Mouse (Mus musculus) limb, embryonic 14.5 days (tissue): ENCODE results near the gene Ykt6. TPM values are rescaled to one million over a fixed set of nuclear protein-coding genes. Genes with fewer than 3 reads are reported as not detected.

ENCODE experiments used
- ATAC-seq: fragments of 200-750 bp; cut with Nextera tagmentation; 2 replicates; pipeline ENCODE4 v1.8.0; 2017; ENCODE audit warnings: low read depth, moderate number of reproducible peaks, moderate TSS enrichment; ENCODE audit not compliant: low FRiP score
- DNase-seq: peaks from one replicate; pipeline ENCODE4 v3.0.0-alpha.2; 2015; ENCODE audit warnings: low spot score
- H3K27ac ChIP-seq: fragments of 300-500 bp; sonication (generic); replicated peaks from 2 replicates; pipeline ENCODE4 v1.5.1; 2014; ENCODE audit warnings: low read depth, mild to moderate bottlenecking, low read length, moderate library complexity, mixed read lengths
- H3K27me3 ChIP-seq: fragments of 300-500 bp; sonication (generic); 2 replicates; pipeline ENCODE4 v1.6.1; 2014; ENCODE audit warnings: low read length, mixed read lengths; ENCODE audit not compliant: control insufficient read depth, insufficient read depth
- H3K36me3 ChIP-seq: fragments of 300-500 bp; sonication (generic); 2 replicates; pipeline ENCODE4 v1.6.1; 2014; ENCODE audit warnings: mild to moderate bottlenecking, low read length, moderate library complexity, mixed read lengths; ENCODE audit not compliant: control insufficient read depth, insufficient read depth
- H3K4me1 ChIP-seq: fragments of 300-500 bp; sonication (generic); 2 replicates; pipeline ENCODE4 v1.6.1; 2014; ENCODE audit warnings: antibody characterized with exemption, low read length, mixed read lengths; ENCODE audit not compliant: control insufficient read depth, insufficient read depth
- H3K4me2 ChIP-seq: fragments of 300-500 bp; sonication (generic); replicated peaks from 2 replicates; pipeline ENCODE4 v1.6.1; 2014; ENCODE audit warnings: low read depth, mild to moderate bottlenecking, low read length, moderate library complexity; ENCODE audit not compliant: severe bottlenecking
- H3K4me3 ChIP-seq: fragments of 300-500 bp; sonication (generic); replicated peaks from 2 replicates; pipeline ENCODE4 v1.5.1; 2014; ENCODE audit warnings: low read length
- H3K9ac ChIP-seq: fragments of 300-500 bp; sonication (generic); 2 replicates; pipeline ENCODE4 v1.6.1; 2014; ENCODE audit warnings: mild to moderate bottlenecking, low read depth, low read length, moderate library complexity; ENCODE audit not compliant: severe bottlenecking
- H3K9me3 ChIP-seq: fragments of 300-500 bp; sonication (generic); 2 replicates; pipeline ENCODE4 v1.6.1; 2016; ENCODE audit warnings: low read length; ENCODE audit not compliant: control insufficient read depth
- POLR2A ChIP-seq: fragments of 200-500 bp; IDR thresholded peaks from 2 replicates; pipeline ENCODE4 v1.8.0; 2012; ENCODE audit warnings: inconsistent platforms, mild to moderate bottlenecking, moderate library complexity, borderline replicate concordance; ENCODE audit not compliant: insufficient read depth, insufficient read length; ENCODE audit errors: extremely low read depth
- WGBS: fragments of 180-500 bp; shearing (Covaris S2); extraction: QIAGEN DNeasy Blood & Tissue Kit; methylation state at CpG from one replicate; pipeline ENCODE4 v1.1.7; 2014; 5-methylcytosine and 5-hydroxymethylcytosine counted together
- polyA plus RNA-seq, 2 experiments: library from polyadenylated mRNA; depleted of rRNA in 1 of 2; stranded (reverse) in 1 of 2; unstranded in 1 of 2; fragments of >200 nt; fragmentation: Nextera tagmentation in 1 of 2; extraction: Ambion mirVana in 1 of 2; gene quantifications; 2 replicates each; pipeline versions ENCODE4 v1.2.1 to v1.2.3; 2012 to 2014

The Ykt6 gene
- polyA plus RNA-seq, 2 experiments: 33.2 to 79.0 TPM

DNA sequence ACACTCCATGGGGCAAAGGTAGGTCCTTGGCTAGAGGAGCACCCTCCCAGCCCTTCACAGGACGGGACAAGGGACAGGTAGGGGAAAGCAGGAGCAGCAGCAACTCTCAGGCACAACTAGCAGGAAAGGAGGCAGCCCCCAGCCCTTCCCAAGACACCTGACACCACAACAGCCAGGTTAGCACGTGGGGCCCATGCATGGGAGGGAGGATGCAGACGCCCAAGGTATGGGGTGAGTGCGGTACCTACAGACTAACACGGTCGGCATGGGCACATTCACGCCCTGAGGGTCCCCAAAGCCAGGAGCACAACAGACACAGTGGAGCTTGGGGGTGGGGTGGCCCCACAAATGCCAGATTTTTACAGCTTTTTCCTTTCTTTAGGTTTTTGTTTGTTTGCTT is 15.7 kb downstream of the Ykt6 start:
- Histone ChIP-seq H3K36me3 (peaks cover 37% of the 10 kb centered on the region), H3K9me3 (no peaks in the 10 kb centered on the region), H3K4me3 (no peak overlapping the region), H3K27me3 (no peaks in the 10 kb centered on the region), H3K4me1 (no peaks in the 10 kb centered on the region; the same call in 1 of the 2 replicates), H3K4me2 (no peak overlapping the region), H3K9ac (no peak overlapping the region), H3K27ac (no peak overlapping the region)
- no peak for DNase-seq
- TF ChIP-seq POLR2A: no peak
- ATAC-seq: no peak
- WGBS: 29% methylated on average over 7 of the region's 7 CpGs

DNA sequence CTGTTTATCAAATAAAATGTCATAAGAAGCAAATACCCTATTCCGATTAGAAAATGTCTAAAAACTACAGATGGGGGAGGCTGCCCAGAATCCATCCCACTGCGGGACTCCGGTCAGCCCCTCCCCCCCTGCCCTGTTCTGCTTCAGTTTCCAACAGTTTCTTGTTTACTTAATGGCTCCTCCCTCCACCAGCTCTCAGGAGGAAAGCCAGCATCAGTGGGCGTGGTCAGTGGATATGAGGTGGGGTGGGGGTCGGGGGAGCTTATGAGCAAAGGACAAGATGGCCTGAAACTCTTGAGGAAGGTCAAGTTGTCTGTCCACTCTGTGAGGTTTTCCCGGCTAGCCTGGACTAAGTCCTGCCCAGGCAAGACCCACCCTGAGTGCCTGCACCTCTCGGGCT is 17.7 kb downstream of the Ykt6 start:
- H3K9ac ChIP-seq: no peak overlapping the region
- no peak for TF ChIP-seq POLR2A

DNA sequence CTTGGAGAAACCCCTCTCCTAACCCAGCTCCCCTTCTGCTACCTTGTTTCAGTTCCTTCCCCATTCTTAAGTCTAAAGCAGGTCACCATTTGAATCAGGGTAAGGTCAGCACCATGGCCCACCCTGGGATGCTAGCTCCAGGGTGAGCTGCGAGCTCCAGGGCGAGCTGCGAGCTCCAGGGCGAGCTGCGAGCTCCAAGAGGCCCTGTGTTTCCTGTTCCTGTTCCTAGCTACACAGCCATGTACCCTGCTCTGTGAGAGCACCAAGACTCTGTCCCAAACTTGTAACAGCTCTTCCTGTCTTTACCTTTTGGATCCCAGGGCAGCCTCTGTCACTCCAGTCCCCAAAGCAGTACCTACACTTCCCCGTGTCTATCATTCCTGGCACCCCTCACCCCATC is 18.6 kb downstream of the Ykt6 start:
- Histone ChIP-seq H3K27me3 (no peaks in the 10 kb centered on the region), H3K9me3 (no peaks in the 10 kb centered on the region), H3K9ac (no peak overlapping the region), H3K27ac (no peak overlapping the region), H3K36me3 (peaks cover 10% of the 10 kb centered on the region; the same call in 1 of the 2 replicates), H3K4me3 (no peak overlapping the region), H3K4me1 (no peaks in the 10 kb centered on the region; the same call in 1 of the 2 replicates), H3K4me2 (no peak overlapping the region)
- DNase-seq (no peak), ATAC-seq (no peak)
- WGBS: 83% methylated on average over 6 of the region's 6 CpGs
- TF ChIP-seq POLR2A: no peak

More for the DNA sequence above, 17.7 kb downstream of the Ykt6 start:
- Histone ChIP-seq H3K4me2 (no peak overlapping the region), H3K36me3 (peaks cover 19% of the 10 kb centered on the region), H3K27ac (no peak overlapping the region), H3K4me1 (no peaks in the 10 kb centered on the region; the same call in 1 of the 2 replicates), H3K9me3 (no peaks in the 10 kb centered on the region), H3K4me3 (no peak overlapping the region), H3K27me3 (no peaks in the 10 kb centered on the region)
- 47% methylated on average over 7 of the region's 7 CpGs for WGBS
- ATAC-seq (no peak), DNase-seq (no peak)

DNA sequence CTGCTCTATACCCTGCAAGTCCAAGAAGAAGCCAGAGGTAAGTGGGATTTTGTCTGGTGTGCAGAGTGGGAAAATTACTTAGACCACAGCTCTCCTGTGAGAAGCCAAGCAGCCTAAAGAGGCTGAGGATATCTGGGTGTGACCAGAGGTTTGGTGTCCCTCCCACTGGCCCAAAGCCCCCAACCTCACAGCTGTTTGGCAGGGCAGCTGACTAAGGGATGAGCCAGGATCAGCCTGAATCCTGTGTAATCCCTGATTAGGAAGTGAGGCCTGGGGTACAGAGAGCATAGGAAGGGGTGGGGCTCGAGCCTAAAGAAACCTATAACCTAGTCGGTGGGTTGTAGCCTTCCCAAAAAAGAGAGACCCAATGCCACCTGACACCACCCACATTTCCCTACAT is 19.6 kb downstream of the Ykt6 start:
- no peak for DNase-seq
- no peaks in the 10 kb centered on the region for H3K27me3 ChIP-seq
- H3K4me1 ChIP-seq: no peaks in the 10 kb centered on the region; the same call in 1 of the 2 replicates
- no peak overlapping the region for H3K9ac ChIP-seq
- no peaks in the 10 kb centered on the region for H3K9me3 ChIP-seq
- peak; percentile 28; the same call in 1 of the 2 replicates for ATAC-seq
- H3K27ac ChIP-seq: no peak overlapping the region
- H3K36me3 ChIP-seq: no peaks in the 10 kb centered on the region
- no peak overlapping the region for H3K4me3 ChIP-seq
- H3K4me2 ChIP-seq: no peak overlapping the region
- no peak for TF ChIP-seq POLR2A
- 55% methylated on average over 2 of the region's 2 CpGs for WGBS

DNA sequence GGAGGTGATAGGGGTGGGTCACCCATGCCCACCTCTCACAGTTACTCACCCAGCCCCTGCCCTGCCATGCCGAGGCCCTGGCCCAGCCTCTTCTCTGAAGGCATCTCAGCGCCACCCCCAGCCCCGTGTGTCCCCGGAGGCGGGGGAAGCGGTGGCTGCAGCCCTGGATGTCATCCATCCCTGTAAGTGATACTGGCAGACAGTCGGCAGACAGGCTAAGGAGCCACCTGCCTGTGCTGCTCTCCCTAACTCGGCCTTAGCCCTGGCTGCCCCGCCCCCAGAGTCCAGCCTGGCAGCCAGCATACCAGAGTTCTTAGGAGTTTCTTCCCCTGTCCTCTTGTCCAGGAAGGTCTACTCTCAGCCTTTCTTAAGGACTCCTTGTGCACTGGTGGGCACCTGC is 20.6 kb downstream of the Ykt6 start:
- Histone ChIP-seq H3K4me2 (no peak overlapping the region), H3K4me1 (no peaks in the 10 kb centered on the region; the same call in 1 of the 2 replicates), H3K9ac (no peak overlapping the region), H3K9me3 (no peaks in the 10 kb centered on the region), H3K4me3 (no peak overlapping the region), H3K27ac (no peak overlapping the region), H3K36me3 (no peaks in the 10 kb centered on the region), H3K27me3 (no peaks in the 10 kb centered on the region)
- 8% methylated on average over 8 of the region's 9 CpGs for WGBS
- DNase-seq (no peak), ATAC-seq (no peak)
- TF ChIP-seq POLR2A: no peak

DNA sequence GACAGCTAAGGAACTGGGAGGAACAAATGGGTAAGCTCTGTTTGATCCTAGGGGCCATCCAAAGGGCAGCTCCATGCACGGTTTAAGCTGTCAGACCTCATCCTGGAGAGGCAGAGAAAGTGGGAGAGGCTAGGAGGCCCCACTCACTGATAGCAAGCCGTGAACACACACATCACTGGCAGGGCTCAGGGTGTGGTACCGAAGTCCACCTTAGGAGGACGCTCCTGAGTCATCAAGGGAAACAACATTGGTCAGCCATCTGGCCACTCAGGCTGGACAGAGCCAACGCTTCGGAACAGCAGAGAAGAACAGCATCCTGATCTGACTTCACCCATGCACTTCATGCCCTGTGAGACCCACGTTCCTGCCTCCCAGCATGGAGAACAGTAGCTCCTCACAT is 23.6 kb downstream of the Ykt6 start:
- no peaks in the 10 kb centered on the region for H3K27me3 ChIP-seq
- no peaks in the 10 kb centered on the region for H3K36me3 ChIP-seq
- WGBS: 83% methylated on average over 7 of the region's 7 CpGs
- no peak overlapping the region for H3K9ac ChIP-seq
- no peak overlapping the region for H3K27ac ChIP-seq
- H3K4me1 ChIP-seq: no peaks in the 10 kb centered on the region
- no peak overlapping the region for H3K4me2 ChIP-seq
- ATAC-seq (no peak), DNase-seq (no peak)
- no peaks in the 10 kb centered on the region for H3K9me3 ChIP-seq
- no peak for TF ChIP-seq POLR2A
- no peak overlapping the region for H3K4me3 ChIP-seq
